Mouse (Mus musculus) hindbrain, embryonic 12.5 days (tissue): ENCODE measurements at regions not wholly inside any gene's neighbourhood (a gene's known extent, or its start where the extent isn't known, plus 50 kb on each side); places are given as distances from the start of the nearest gene placed in this dataset.
"Not testable (repeated sequence)": the region's sequence is repeated elsewhere in the genome, so short reads cannot be mapped to it uniquely, and the experiment has no call there.

Experiments used
- ATAC-seq: fragments of 200-750 bp; cut with Nextera tagmentation; 2 replicates; pipeline ENCODE4 v1.8.0; 2017; ENCODE audit warnings: moderate TSS enrichment; ENCODE audit not compliant: low FRiP score
- H3K27ac ChIP-seq: fragments of 300-500 bp; sonication (generic); 2 replicates; pipeline ENCODE4 v1.5.1; 2016; ENCODE audit warnings: mild to moderate bottlenecking
- H3K27me3 ChIP-seq: fragments of 300-500 bp; sonication (generic); 2 replicates; pipeline ENCODE4 v1.6.1; 2016; ENCODE audit warnings: mild to moderate bottlenecking
- H3K36me3 ChIP-seq: fragments of 300-500 bp; sonication (generic); 2 replicates; pipeline ENCODE4 v1.6.1; 2016; ENCODE audit warnings: mild to moderate bottlenecking
- H3K4me1 ChIP-seq: fragments of 300-500 bp; sonication (generic); 2 replicates; pipeline ENCODE4 v1.6.1; 2016
- H3K4me2 ChIP-seq: fragments of 300-500 bp; sonication (generic); replicated peaks from 2 replicates; pipeline ENCODE4 v1.6.1; 2016; ENCODE audit warnings: mild to moderate bottlenecking
- H3K4me3 ChIP-seq: fragments of 300-500 bp; sonication (generic); 2 replicates; pipeline ENCODE4 v1.5.1; 2016; ENCODE audit warnings: mild to moderate bottlenecking
- H3K9ac ChIP-seq: fragments of 300-500 bp; sonication (generic); 2 replicates; pipeline ENCODE4 v1.6.1; 2016; ENCODE audit warnings: mild to moderate bottlenecking, moderate library complexity
- H3K9me3 ChIP-seq: fragments of 300-500 bp; sonication (generic); replicated peaks from 2 replicates; pipeline ENCODE4 v1.6.1; 2016; ENCODE audit warnings: mild to moderate bottlenecking
- WGBS: fragments of 180-500 bp; shearing (Covaris S2); methylation state at CpG from one replicate; pipeline ENCODE4 v1.1.7; 2016; 5-methylcytosine and 5-hydroxymethylcytosine counted together

DNA sequence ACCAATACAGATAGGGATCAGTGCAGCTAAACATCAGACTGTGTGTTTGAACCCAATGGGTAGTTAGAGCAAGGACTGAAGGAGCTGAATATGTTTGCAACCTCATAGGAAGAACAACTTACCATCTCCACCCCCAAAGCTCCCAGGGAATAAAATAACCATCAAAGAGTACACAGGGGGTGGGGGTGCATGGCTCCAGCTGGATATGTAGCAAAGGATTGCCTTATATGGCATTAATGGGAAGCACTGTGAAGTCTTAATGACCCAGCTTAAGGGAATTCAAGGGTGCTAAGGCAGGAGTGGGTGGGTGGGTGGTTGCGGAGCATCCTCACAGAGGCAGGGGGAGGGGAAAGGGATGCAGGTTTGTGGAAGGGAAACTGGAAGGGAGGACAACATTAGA is 404.0 kb upstream of the Gm12887 start:
- no peak overlapping the region for H3K27ac ChIP-seq
- WGBS = 88% methylated on average over 1 of the region's 1 CpGs
- no peaks in the 10 kb centered on the region for H3K36me3 ChIP-seq
- no peak for ATAC-seq
- H3K4me2 ChIP-seq = no peak overlapping the region
- no peaks in the 10 kb centered on the region for H3K4me1 ChIP-seq
- no peaks in the 10 kb centered on the region for H3K27me3 ChIP-seq
- H3K9me3 ChIP-seq = peaks cover 82% of the 10 kb centered on the region
- no peak overlapping the region for H3K4me3 ChIP-seq
- no peak overlapping the region for H3K9ac ChIP-seq

DNA sequence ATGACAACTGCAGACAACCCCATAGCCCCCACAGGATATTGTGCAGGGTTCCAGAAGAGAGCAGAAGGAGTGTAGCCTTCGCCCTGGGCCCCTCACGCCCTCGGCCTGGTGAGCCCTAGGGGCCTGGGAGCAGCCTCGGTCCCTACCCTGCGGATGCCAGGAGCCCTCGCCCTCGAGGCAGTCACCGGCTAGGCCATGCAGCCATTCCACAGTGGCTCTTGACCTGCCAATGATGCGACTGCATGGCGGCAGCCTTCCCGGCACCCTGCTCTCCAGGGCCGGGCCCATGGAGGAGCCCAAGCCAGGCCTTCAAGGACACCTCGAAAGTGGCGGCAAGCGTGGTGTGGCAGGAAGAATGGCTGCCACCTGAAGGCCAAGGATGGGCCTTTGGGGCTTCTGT is 401.0 kb upstream of the Gm12887 start:
- peaks cover 87% of the 10 kb centered on the region for H3K9me3 ChIP-seq
- no peak overlapping the region for H3K4me3 ChIP-seq
- H3K4me2 ChIP-seq = no peak overlapping the region
- peak; percentile 51; the same call in 1 of the 2 replicates for ATAC-seq
- no peaks in the 10 kb centered on the region for H3K36me3 ChIP-seq
- H3K9ac ChIP-seq = no peak overlapping the region
- H3K27me3 ChIP-seq = no peaks in the 10 kb centered on the region
- WGBS = 91% methylated on average over 15 of the region's 15 CpGs
- H3K4me1 ChIP-seq = no peaks in the 10 kb centered on the region
- no peak overlapping the region for H3K27ac ChIP-seq

DNA sequence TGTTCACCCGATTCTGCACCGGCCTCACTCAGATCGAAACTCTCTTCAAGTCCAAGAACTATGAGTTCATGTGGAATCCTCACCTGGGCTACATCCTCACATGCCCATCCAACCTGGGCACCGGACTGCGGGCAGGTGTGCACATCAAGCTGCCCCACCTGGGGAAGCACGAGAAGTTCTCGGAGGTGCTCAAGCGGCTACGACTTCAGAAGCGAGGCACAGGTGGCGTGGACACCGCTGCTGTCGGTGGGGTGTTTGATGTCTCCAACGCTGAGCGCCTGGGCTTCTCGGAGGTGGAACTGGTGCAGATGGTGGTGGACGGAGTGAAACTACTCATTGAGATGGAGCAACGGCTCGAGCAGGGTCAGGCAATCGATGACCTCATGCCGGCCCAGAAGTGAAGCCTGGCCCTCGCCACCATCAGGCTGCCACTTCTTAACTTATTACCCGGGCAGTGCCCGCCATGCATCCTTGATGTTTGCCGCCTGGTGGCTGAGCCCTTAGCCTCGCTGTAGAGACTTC is 387.1 kb upstream of the Gm12887 start:
- not testable (repeated sequence) for H3K4me1 ChIP-seq, H3K36me3 ChIP-seq, H3K27ac ChIP-seq, H3K4me2 ChIP-seq, H3K27me3 ChIP-seq, H3K4me3 ChIP-seq, H3K9ac ChIP-seq
- peak; percentile 29; the same call in 1 of the 2 replicates for ATAC-seq
- H3K9me3 ChIP-seq = peaks cover 69% of the 10 kb centered on the region
- 94% methylated on average over 26 of the region's 26 CpGs for WGBS

DNA sequence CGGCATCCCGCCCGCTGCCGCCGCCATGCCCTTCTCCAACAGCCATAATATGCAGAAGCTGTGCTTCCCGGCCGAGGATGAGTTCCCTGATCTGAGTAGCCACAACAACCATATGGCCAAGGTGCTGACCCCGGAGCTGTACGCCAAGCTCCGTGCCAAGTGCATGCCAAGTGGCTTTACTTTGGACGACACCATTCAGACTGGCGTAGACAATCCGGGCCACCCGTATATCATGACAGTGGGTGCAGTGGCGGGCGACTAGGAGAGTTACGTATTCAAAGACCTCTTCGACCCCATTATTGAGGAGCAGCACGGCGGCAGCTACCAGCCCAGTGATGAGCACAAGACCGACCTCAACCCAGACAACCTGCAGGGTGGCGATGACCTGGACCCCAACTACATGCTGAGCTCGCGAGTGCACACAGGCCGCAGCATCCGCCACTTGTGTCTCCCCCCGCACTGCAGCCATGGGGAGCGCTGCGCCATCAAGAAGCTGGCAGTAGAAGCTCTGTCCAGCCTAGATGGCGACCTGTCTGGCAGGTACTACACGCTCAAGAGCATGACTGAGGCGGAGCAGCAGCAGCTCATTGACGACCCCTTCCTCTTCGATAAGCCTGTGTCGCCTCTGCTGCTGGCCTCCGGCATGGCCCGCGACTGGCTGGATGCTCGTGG is 386.4 kb upstream of the Gm12887 start:
- peaks cover 69% of the 10 kb centered on the region for H3K9me3 ChIP-seq
- no peak overlapping the region for H3K4me3 ChIP-seq
- no peaks in the 10 kb centered on the region for H3K4me1 ChIP-seq
- 92% methylated on average over 39 of the region's 39 CpGs for WGBS
- H3K4me2 ChIP-seq = no peak overlapping the region
- no peak overlapping the region for H3K27ac ChIP-seq
- no peaks in the 10 kb centered on the region for H3K36me3 ChIP-seq
- H3K9ac ChIP-seq = no peak overlapping the region
- ATAC-seq = peak; percentile 52
- H3K27me3 ChIP-seq = no peaks in the 10 kb centered on the region

DNA sequence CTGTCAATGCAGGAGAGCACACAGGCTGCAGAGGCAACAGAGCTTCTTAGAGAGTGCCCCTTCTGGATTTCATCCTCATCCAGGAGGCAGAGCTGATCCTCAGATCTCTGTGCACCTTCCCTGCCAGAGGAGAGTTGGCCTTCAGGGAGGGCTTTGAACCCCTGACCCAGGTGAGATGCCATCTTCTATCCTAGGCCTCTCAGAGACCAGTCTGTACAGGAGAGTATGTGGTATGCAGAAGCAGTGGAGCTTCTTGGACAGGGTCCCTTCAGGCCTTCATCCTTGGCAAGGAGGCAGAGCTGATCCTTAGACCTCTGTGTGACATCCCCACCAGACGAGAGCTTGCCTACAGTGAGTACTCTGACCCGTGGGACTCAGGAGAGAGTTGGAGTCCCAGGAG is 364.8 kb upstream of the Gm12887 start:
- H3K27ac ChIP-seq = no peak overlapping the region
- no peak overlapping the region for H3K9ac ChIP-seq
- H3K36me3 ChIP-seq = no peaks in the 10 kb centered on the region
- H3K4me3 ChIP-seq = no peak overlapping the region
- WGBS = 83% methylated on average over 2 of the region's 2 CpGs
- no peak overlapping the region for H3K4me2 ChIP-seq
- H3K9me3 ChIP-seq = peaks cover 56% of the 10 kb centered on the region
- ATAC-seq = 0 out of 2 replicates have a peak, but pooled peaks have one; percentile 22
- no peaks in the 10 kb centered on the region for H3K4me1 ChIP-seq
- H3K27me3 ChIP-seq = no peaks in the 10 kb centered on the region

DNA sequence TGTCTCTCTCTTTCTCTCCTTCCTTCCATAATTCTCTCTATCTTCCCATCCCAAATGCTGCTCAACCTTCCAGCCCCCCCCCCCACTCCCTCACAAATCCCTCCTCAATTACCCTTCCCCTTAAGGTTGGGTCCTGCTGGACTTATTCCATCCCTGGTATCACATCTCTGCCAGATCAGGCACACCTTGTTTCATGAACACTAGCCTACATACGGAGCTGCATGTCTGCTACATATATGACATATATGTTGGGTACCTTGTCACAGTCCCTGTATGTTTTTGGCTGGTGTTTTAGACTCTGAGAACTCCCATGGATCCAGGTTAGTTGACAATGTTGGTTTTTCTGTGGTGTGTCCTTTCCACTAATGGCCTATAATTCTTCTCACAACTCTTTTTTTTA is 363.5 kb upstream of the Gm12887 start:
- Histone ChIP-seq H3K4me2 (no peak overlapping the region), H3K27ac (no peak overlapping the region), H3K9me3 (peaks cover 56% of the 10 kb centered on the region), H3K9ac (no peak overlapping the region), H3K4me3 (no peak overlapping the region), H3K36me3 (no peaks in the 10 kb centered on the region), H3K4me1 (no peaks in the 10 kb centered on the region), H3K27me3 (no peaks in the 10 kb centered on the region)
- WGBS = 79% methylated on average over 1 of the region's 1 CpGs
- ATAC-seq = no peak

DNA sequence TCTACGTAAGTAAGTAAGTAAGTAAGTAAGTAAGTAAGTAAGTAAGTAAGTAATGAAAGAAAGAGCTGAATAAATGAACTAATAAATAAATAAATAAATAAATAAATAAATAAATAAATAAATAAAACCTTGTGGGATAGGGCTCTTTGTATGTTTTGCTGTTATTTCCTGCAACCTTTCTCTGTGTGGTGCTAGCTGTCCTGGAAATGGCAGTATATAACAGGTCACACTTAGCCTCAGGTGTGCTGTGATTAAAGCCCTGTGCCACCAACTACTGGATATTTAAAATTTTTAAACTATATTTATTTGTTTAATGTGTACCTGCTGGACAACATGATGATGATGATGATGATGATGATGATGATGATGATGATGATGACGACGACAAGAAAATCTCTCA is 353.9 kb upstream of the Gm12887 start:
- Histone ChIP-seq H3K36me3 (no peaks in the 10 kb centered on the region), H3K27ac (no peak overlapping the region), H3K9me3 (peaks cover 22% of the 10 kb centered on the region), H3K4me3 (no peak overlapping the region), H3K9ac (no peak overlapping the region), H3K27me3 (no peaks in the 10 kb centered on the region), H3K4me2 (no peak overlapping the region), H3K4me1 (no peaks in the 10 kb centered on the region)
- WGBS = 86% methylated on average over 3 of the region's 3 CpGs
- no peak for ATAC-seq
